Mouse (Mus musculus): ENCODE results near the gene Nphs1. TPM values are rescaled to one million over a fixed set of nuclear protein-coding genes. Genes with fewer than 3 reads are reported as not detected.

Gene Nphs1
- total RNA-seq, 4 experiments from 2014 or later, result not detected

Other genes with a start within 250 kb of the Nphs1 start
- 10 to 100 TPM; 54.0 to 70.5 (median 64.9) TPM for gene Polr2i, start 226.4 kb upstream of the Nphs1 start, total RNA-seq (2022)
- 10 to 100 TPM; 51.2 to 62.4 (median 57.6) TPM for gene Tbcb, start 226.0 kb upstream of the Nphs1 start, total RNA-seq (2022)
- gene Ovol3, start 222.6 kb upstream of the Nphs1 start, total RNA-seq (2022), result not detected
- under 1 TPM in 1 of 4 experiments, not detected in 3; 0.44 TPM for gene Thap8, start 178.2 kb upstream of the Nphs1 start, total RNA-seq (2022)
- gene Wdr62, start 177.9 kb upstream of the Nphs1 start, total RNA-seq (2022), result 1 to 10 TPM in 1 of 4 experiments, under 1 TPM in 3; 0.41 to 1.5 (median 0.84) TPM
- gene Clip3, start 166.6 kb upstream of the Nphs1 start, total RNA-seq (2022), result 1 to 10 TPM; 4.7 to 8.7 (median 7.4) TPM
- gene Alkbh6, start 149.6 kb upstream of the Nphs1 start, total RNA-seq (2022), result 10 to 100 TPM; 28.6 to 34.0 (median 32.5) TPM
- 1 to 10 TPM in 1 of 4 experiments, under 1 TPM in 3; 0.46 to 1.9 (median 0.76) TPM for gene Syne4, start 143.5 kb upstream of the Nphs1 start, total RNA-seq (2022)
- gene E130208F15Rik, start 136.6 kb upstream of the Nphs1 start, total RNA-seq (2022), result 1 to 10 TPM in 1 of 4 experiments, under 1 TPM in 3; 0.62 to 1.2 (median 0.79) TPM
- gene Sdhaf1, start 134.4 kb upstream of the Nphs1 start, total RNA-seq (2022), result 10 to 100 TPM; 14.0 to 16.2 (median 15.1) TPM
- 1 to 10 TPM; 1.3 to 2.4 (median 1.6) TPM for gene Lrfn3, start 95.5 kb upstream of the Nphs1 start, total RNA-seq (2022)
- 10 to 100 TPM; 13.5 to 26.2 (median 16.5) TPM for gene Tyrobp, start 44.6 kb upstream of the Nphs1 start, total RNA-seq (2022)
- gene Hcst, start 38.5 kb upstream of the Nphs1 start, total RNA-seq (2022), result not detected
- gene Nfkbid, start 36.6 kb upstream of the Nphs1 start, total RNA-seq (2022), result under 1 TPM in 3 of 4 experiments, not detected in 1; 0.12 to 0.46 (median 0.28) TPM
- 1 to 10 TPM; 3.2 to 4.2 (median 3.6) TPM for gene Aplp1, start 12.8 kb upstream of the Nphs1 start, total RNA-seq (2022)
- gene Kirrel2, start 625 bp upstream of the Nphs1 start, total RNA-seq (2022), result not detected
- not detected for gene Prodh2, start 35.3 kb downstream of the Nphs1 start, total RNA-seq (2022)
- gene Arhgap33, start 76.7 kb downstream of the Nphs1 start, total RNA-seq (2022), result under 1 TPM; 0.32 to 0.60 (median 0.36) TPM
- 1,000 to 10,000 TPM in 1 of 4 experiments, 100 to 1,000 TPM in 3; 852 to 1,087 (median 985) TPM for gene Hspb6, start 93.9 kb downstream of the Nphs1 start, total RNA-seq (2022)
- 1 to 10 TPM; 3.1 to 4.5 (median 3.9) TPM for gene Proser3, start 94.0 kb downstream of the Nphs1 start, total RNA-seq (2022)
- gene Lin37, start 101.5 kb downstream of the Nphs1 start, total RNA-seq (2022), result 10 to 100 TPM; 13.5 to 21.0 (median 14.6) TPM
- gene U2af1l4, start 105.0 kb downstream of the Nphs1 start, total RNA-seq (2022), result 10 to 100 TPM; 62.1 to 70.3 (median 67.2) TPM
- 1 to 10 TPM in 2 of 4 experiments, under 1 TPM in 2; 0.80 to 1.6 (median 1.2) TPM for gene Gm49396, start 105.0 kb downstream of the Nphs1 start, total RNA-seq (2022)
- 10 to 100 TPM; 82.2 to 90.7 (median 88.5) TPM for gene Psenen, start 105.3 kb downstream of the Nphs1 start, total RNA-seq (2022)
- gene Igflr1, start 107.1 kb downstream of the Nphs1 start, total RNA-seq (2022), result 1 to 10 TPM in 3 of 4 experiments, not detected in 1; 1.1 to 1.4 (median 1.1) TPM
- gene Kmt2b, start 130.4 kb downstream of the Nphs1 start, total RNA-seq (2022), result 10 to 100 TPM; 14.2 to 19.6 (median 16.2) TPM
- not detected for gene Zbtb32, start 140.6 kb downstream of the Nphs1 start, total RNA-seq (2022)
- under 1 TPM in 1 of 4 experiments, not detected in 3; 0.19 TPM for gene Upk1a, start 154.5 kb downstream of the Nphs1 start, total RNA-seq (2022)
- gene Cox6b1, start 167.8 kb downstream of the Nphs1 start, total RNA-seq (2022), result 1,000 to 10,000 TPM; 4,392 to 5,023 (median 4,762) TPM
- not detected for gene Etv2, start 177.5 kb downstream of the Nphs1 start, total RNA-seq (2022)
- 10 to 100 TPM; 43.9 to 49.9 (median 44.7) TPM for gene Rbm42, start 192.0 kb downstream of the Nphs1 start, total RNA-seq (2022)
- gene Haus5, start 206.7 kb downstream of the Nphs1 start, total RNA-seq (2022), result 1 to 10 TPM; 3.0 to 7.4 (median 6.0) TPM
- gene Pmis2, start 213.3 kb downstream of the Nphs1 start, total RNA-seq (2022), result under 1 TPM in 1 of 4 experiments, not detected in 3; 0.40 TPM
- gene 2200002J24Rik, start 240.6 kb downstream of the Nphs1 start, total RNA-seq (2022), result under 1 TPM in 1 of 4 experiments, not detected in 3; 0.82 TPM

Measured in heart, adult 8-10 months (tissue).